Mouse (Mus musculus) right cerebral cortex, adult 18-20 months (tissue): ENCODE data around the gene Grwd1.

Experiments used
- DNase-seq: peaks from one replicate; pipeline ENCODE4 v3.0.0; 2022; ENCODE audit warnings: mixed read lengths

The Grwd1 gene

GRCm38 (mm10) chr7:45833924-45834323 lies 3.2 kb upstream of the Grwd1 start:
- DNase-seq: no peak

GRCm38 (mm10) chr7:45833148-45833790 lies 2.5 kb upstream of the Grwd1 start:
- no peak for DNase-seq

GRCm38 (mm10) chr7:45832428-45832827 lies 1.7 kb upstream of the Grwd1 start:
- DNase-seq: no peak

GRCm38 (mm10) chr7:45831128-45831525 lies 383 bp upstream of the Grwd1 start:
- DNase-seq: no peak

GRCm38 (mm10) chr7:45826631-45827030 lies 4.1 kb downstream of the Grwd1 start:
- DNase-seq: no peak

GRCm38 (mm10) chr7:45824598-45824997 lies 6.1 kb downstream of the Grwd1 start, which contains the start of gene Kcnj14:
TSS of gene Kcnj14 (minus strand) at chr7:45824782.
- DNase-seq: no peak

- DNase-seq: no peak
Measured at GRCm38 (mm10) chr7:45820913-45821312, 9.8 kb downstream of the Grwd1 start.

GRCm38 (mm10) chr7:45819843-45820242 lies 10.9 kb downstream of the Grwd1 start:
- DNase-seq: no peak

- no peak for DNase-seq
Measured at GRCm38 (mm10) chr7:45815984-45816351, 14.8 kb downstream of the Grwd1 start.

- no peak for DNase-seq
Measured at GRCm38 (mm10) chr7:45815323-45815983, 15.3 kb downstream of the Grwd1 start.

- no peak for DNase-seq
Measured at GRCm38 (mm10) chr7:45814841-45815240, 15.9 kb downstream of the Grwd1 start.

- DNase-seq: peak; percentile 99
Measured at GRCm38 (mm10) chr7:45813787-45814779, 16.7 kb downstream of the Grwd1 start, which contains the start of gene Cyth2. TSS of gene Cyth2 (minus strand) at chr7:45814581.

- DNase-seq: no peak
Measured at GRCm38 (mm10) chr7:45812921-45813320, 17.8 kb downstream of the Grwd1 start.

GRCm38 (mm10) chr7:45809276-45810075 lies 21.3 kb downstream of the Grwd1 start:
- DNase-seq: no peak

GRCm38 (mm10) chr7:45808471-45808870 lies 22.3 kb downstream of the Grwd1 start:
- no peak for DNase-seq

- no peak for DNase-seq
Measured at GRCm38 (mm10) chr7:45805941-45806340, 24.8 kb downstream of the Grwd1 start.

GRCm38 (mm10) chr7:45802551-45802950 lies 28.2 kb downstream of the Grwd1 start:
- no peak for DNase-seq

- DNase-seq: peak; percentile 92
Measured at GRCm38 (mm10) chr7:45801348-45801747, 29.4 kb downstream of the Grwd1 start.

- DNase-seq: no peak
Measured at GRCm38 (mm10) chr7:45800546-45801204, 30.1 kb downstream of the Grwd1 start.

- no peak for DNase-seq
Measured at GRCm38 (mm10) chr7:45800001-45800400, 30.7 kb downstream of the Grwd1 start.

- DNase-seq: no peak
Measured at GRCm38 (mm10) chr7:45798931-45799330, 31.8 kb downstream of the Grwd1 start.

GRCm38 (mm10) chr7:45798511-45798836 lies 32.3 kb downstream of the Grwd1 start:
- no peak for DNase-seq
